Mouse (Mus musculus) midbrain, embryonic 13.5 days (tissue): ENCODE data around the gene Rrnad1. TPM values are rescaled to one million over a fixed set of nuclear protein-coding genes. Genes with fewer than 3 reads are reported as not detected.
"Not testable (repeated sequence)": the region's sequence is repeated elsewhere in the genome, so short reads cannot be mapped to it uniquely, and the experiment has no call there.

Experiments used
- ATAC-seq: fragments of 200-750 bp; cut with Nextera tagmentation; 2 replicates; pipeline ENCODE4 v1.8.0; 2017; ENCODE audit warnings: mild to moderate bottlenecking, moderate TSS enrichment, moderate library complexity
- H3K27ac ChIP-seq: fragments of 300-500 bp; sonication (generic); 2 replicates; pipeline ENCODE4 v1.5.1; 2015; ENCODE audit warnings: inconsistent platforms, mild to moderate bottlenecking, moderate library complexity
- H3K27me3 ChIP-seq: fragments of 300-500 bp; sonication (generic); 2 replicates; pipeline ENCODE4 v1.6.1; 2015; ENCODE audit warnings: mild to moderate bottlenecking, inconsistent platforms
- H3K36me3 ChIP-seq: fragments of 300-500 bp; sonication (generic); 2 replicates; pipeline ENCODE4 v1.6.1; 2015; ENCODE audit warnings: mild to moderate bottlenecking, inconsistent platforms
- H3K4me1 ChIP-seq: fragments of 300-500 bp; sonication (generic); replicated peaks from 2 replicates; pipeline ENCODE4 v1.6.1; 2015; ENCODE audit warnings: inconsistent platforms
- H3K4me2 ChIP-seq: fragments of 300-500 bp; sonication (generic); replicated peaks from 2 replicates; pipeline ENCODE4 v1.6.1; 2015; ENCODE audit warnings: moderate library complexity, mild to moderate bottlenecking, inconsistent platforms
- H3K4me3 ChIP-seq: fragments of 300-500 bp; sonication (generic); replicated peaks from 2 replicates; pipeline ENCODE4 v1.5.1; 2015; ENCODE audit warnings: mild to moderate bottlenecking, inconsistent platforms
- H3K9ac ChIP-seq: fragments of 300-500 bp; sonication (generic); replicated peaks from 2 replicates; pipeline ENCODE4 v1.6.1; 2015; ENCODE audit warnings: mild to moderate bottlenecking, inconsistent platforms
- H3K9me3 ChIP-seq: fragments of 300-500 bp; sonication (generic); 2 replicates; pipeline ENCODE4 v1.6.1; 2016; ENCODE audit warnings: mild to moderate bottlenecking, inconsistent platforms
- WGBS: fragments of 180-500 bp; shearing (Covaris S2); methylation state at CpG from one replicate; pipeline ENCODE4 v1.1.7; 2015; 5-methylcytosine and 5-hydroxymethylcytosine counted together
- polyA plus RNA-seq: library from polyadenylated mRNA; unstranded; fragments of >200 nt; fragmentation: Nextera tagmentation; extraction: Ambion mirVana; gene quantifications from 2 replicates; pipeline ENCODE4 v1.2.1, GENCODE M21; 2015

Rrnad1 gene
- polyA plus RNA-seq, 1 experiment from 2014 or later: 24.9 TPM

DNA sequence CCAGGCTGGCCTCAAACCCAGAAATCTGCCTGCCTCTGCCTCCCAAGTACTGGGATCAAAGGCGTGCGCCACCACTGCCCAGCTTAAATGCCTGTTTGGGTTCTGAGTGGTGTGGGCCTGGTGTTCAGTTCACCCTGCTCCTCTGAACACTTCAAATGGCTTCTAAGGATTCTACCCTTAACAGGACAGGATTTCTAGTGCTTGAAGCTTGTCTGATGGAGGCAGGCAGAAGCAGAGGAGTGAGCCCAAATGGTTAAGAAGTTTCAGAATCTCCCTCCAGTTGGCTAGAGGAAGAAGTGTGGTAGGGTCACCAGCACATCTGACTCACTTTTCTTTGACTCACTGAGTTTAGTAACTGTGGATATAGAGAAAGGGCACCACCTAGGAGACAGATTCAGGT lies 21.1 kb downstream of the Rrnad1 start:
- peaks cover 14% of the 10 kb centered on the region for H3K36me3 ChIP-seq

DNA sequence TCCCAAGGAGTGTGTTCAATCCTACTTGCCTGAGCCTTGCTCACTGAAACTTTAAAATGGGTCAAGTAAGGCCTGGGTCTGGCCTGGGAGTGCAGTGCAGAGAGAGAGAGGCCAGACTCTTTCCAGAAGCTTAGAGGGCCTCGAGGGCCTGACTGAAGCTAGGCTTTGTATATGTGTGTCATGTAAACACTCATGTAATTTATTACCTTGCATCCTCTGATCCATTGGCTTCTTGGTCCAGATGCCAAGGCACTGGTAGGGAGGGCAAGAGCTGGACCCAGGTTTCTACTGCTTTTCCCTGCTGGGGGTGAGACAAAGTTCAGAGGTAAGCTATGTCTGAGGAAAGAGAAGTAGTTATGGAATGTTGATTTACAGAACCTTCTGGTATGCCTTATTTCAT lies 22.6 kb downstream of the Rrnad1 start:
- 11% methylated on average over 1 of the region's 1 CpGs for WGBS
- Histone ChIP-seq H3K9me3 (no peaks in the 10 kb centered on the region), H3K4me2 (peak overlapping the region; percentile 88), H3K4me1 (peaks cover 48% of the 10 kb centered on the region), H3K27ac (peak overlapping the region; percentile 96; the same call in 1 of the 2 replicates), H3K4me3 (peak overlapping the region; percentile 97), H3K9ac (peak overlapping the region; percentile 91), H3K36me3 (no peaks in the 10 kb centered on the region), H3K27me3 (no peaks in the 10 kb centered on the region)
- ATAC-seq: no peak

More for the DNA sequence above, 21.1 kb downstream of the Rrnad1 start:
- WGBS: 85% methylated on average over 2 of the region's 2 CpGs
- Histone ChIP-seq H3K9me3 (no peaks in the 10 kb centered on the region), H3K27me3 (no peaks in the 10 kb centered on the region), H3K4me1 (peaks cover 48% of the 10 kb centered on the region), H3K9ac (no peak overlapping the region), H3K27ac (peak overlapping the region; percentile 84; the same call in 1 of the 2 replicates), H3K4me3 (no peak overlapping the region), H3K4me2 (peak overlapping the region; percentile 54; the same call in 1 of the 2 replicates)
- no peak for ATAC-seq

DNA sequence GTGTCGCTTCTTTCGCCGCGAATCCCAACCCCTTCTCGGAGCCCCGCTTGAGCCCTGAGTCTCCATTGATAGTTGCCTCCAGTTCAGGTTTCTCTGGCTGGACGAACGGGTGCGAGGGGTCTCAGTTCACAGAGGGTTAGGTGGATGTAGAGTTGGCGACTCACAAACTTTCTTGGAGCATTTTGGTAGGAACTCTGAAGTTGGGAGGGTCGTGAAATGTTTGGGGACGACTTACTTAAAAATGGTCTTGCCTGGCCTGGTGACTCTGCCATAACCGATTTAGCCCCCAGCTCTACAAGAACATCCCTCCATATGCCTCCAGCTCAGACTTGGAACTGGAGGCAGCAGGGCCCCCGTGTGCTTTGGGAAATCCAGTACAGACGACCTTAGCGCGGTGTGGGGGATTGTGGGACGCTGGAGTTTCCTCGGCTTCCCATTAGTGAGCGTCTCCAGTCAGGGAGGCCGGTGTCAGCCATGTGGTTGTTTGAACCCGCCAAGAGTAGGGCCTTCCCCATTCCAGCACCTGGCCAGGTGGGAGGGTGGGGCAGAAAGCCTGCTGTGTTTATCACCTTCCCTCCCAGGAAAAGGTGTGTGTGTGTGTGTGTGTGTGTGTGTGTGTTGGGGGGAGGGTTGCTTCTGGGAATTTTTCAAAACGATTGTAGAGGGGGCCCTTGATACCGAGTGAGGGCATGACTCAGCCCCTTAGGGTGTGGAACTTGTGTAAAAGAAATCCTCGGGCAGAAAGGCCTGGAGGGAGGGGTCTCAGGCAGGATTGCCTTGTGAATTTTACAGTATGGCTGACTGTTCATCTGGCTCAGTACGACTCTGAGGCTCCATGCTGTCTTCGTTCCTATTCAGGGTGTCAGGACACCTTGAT lies 23.3 kb downstream of the Rrnad1 start:
- no peak for ATAC-seq
- Histone ChIP-seq H3K27ac (peak overlapping the region; percentile 96), H3K4me2 (peak overlapping the region; percentile 88), H3K4me3 (peak overlapping the region; percentile 97), H3K27me3 (no peaks in the 10 kb centered on the region), H3K36me3 (no peaks in the 10 kb centered on the region), H3K9me3 (no peaks in the 10 kb centered on the region), H3K9ac (peak overlapping the region; percentile 91), H3K4me1 (peaks cover 48% of the 10 kb centered on the region)
- under 1% methylated on average over 27 of the region's 27 CpGs for WGBS

DNA sequence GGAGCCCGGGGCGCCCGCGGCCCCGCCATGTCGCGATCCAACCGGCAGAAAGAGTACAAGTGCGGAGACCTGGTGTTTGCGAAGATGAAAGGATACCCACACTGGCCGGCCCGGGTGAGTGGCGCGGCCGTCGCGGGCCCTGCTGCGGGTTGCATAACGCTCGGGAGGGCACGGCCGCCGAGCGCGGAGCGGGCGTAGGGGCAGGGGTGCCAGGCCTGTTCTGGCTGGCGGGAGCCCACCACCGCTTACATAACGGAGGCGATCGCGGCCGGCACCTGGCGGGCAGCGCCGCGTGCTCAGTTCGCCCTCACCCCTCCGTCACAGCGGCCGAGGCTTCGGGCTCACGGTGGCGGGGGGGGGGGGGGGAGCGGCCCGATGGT lies 23.9 kb downstream of the Rrnad1 start:
- H3K9me3 ChIP-seq: no peaks in the 10 kb centered on the region
- peaks cover 44% of the 10 kb centered on the region for H3K4me1 ChIP-seq
- H3K4me3 ChIP-seq: peak overlapping the region; percentile 97
- H3K4me2 ChIP-seq: peak overlapping the region; percentile 88
- H3K36me3 ChIP-seq: no peaks in the 10 kb centered on the region
- peak; percentile 37; the same call in 1 of the 2 replicates for ATAC-seq
- WGBS: 0% methylated on average over 35 of the region's 47 CpGs
- peak overlapping the region; percentile 91 for H3K9ac ChIP-seq
- peak overlapping the region; percentile 96 for H3K27ac ChIP-seq
- H3K27me3 ChIP-seq: no peaks in the 10 kb centered on the region

DNA sequence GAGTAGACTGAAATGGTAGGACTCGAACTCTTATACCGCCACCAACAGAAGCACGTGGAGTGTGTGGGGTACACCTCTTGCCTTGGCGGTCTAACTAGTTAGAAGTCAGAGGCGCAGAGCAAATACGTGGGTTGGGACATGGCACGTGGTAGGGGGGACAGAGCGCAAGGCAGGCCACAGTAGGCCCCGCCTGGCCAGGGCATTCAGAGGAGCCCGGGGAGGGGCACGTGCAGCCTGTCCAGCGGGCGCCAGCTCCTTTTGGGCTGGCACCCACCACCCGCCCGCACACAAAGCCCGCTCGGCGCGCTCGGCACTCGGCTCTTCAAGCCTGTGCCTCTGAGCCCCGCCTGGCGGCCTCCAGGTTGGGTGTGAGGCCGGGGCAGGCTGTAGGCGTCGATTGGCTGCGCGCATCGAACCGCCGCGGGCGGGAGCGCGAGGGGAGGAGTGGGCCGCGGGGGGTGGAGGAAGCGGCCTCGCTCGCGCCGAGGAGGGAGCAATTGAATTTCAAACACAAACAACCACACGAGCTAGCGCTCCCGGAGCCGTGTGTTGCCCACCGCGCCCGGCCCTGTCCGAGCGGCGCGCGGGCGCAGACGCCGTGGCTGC lies 24.5 kb downstream of the Rrnad1 start, which contains the start of gene Hdgf:
Gene Hdgf, plus strand, starts transcription at position 442 of the 606 bp plus-strand sequence.
- Histone ChIP-seq H3K9me3 (no peaks in the 10 kb centered on the region), H3K27me3 (no peaks in the 10 kb centered on the region)
- peak; percentile 96 for ATAC-seq

DNA sequence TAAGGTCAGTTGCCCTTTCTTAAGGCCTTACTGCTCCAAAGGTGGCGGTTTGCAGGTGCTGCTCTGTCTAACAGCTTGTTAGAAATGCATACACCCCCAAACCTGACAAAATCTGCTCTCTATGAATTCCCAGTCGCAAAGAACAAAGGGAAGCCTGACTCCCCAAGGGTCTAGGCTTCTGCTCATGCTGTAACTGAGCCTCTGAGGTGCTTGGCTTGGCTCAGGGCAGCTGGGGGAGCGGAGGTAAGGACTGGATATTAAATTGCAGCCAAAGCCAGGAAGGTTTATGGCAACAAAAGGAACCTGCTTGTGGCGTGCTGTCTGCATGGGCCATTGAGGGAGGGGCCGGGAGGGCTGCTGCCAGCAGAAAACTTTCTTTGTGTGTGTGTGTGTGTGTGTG lies 26.7 kb downstream of the Rrnad1 start:
- ATAC-seq: no peak
- 53% methylated on average over 5 of the region's 5 CpGs for WGBS
- H3K27ac ChIP-seq: no peak overlapping the region
- no peak overlapping the region for H3K4me3 ChIP-seq
- no peak overlapping the region for H3K9ac ChIP-seq
- H3K27me3 ChIP-seq: no peaks in the 10 kb centered on the region
- H3K4me1 ChIP-seq: peaks cover 18% of the 10 kb centered on the region
- H3K9me3 ChIP-seq: no peaks in the 10 kb centered on the region
- H3K4me2 ChIP-seq: no peak overlapping the region
- no peaks in the 10 kb centered on the region for H3K36me3 ChIP-seq

More for the DNA sequence above, 24.5 kb downstream of the Rrnad1 start, which contains the start of gene Hdgf:
- H3K9ac ChIP-seq: peak within 1 kb of the TSS; percentile 91
- peak within 1 kb of the TSS; percentile 96 for H3K27ac ChIP-seq
- H3K4me2 ChIP-seq: peak within 1 kb of the TSS; percentile 88
- peaks cover 39% of the 10 kb centered on the region for H3K4me1 ChIP-seq
- under 1% methylated on average over 56 of the region's 57 CpGs for WGBS
- no peaks in the 10 kb centered on the region for H3K36me3 ChIP-seq
- H3K4me3 ChIP-seq: peak within 1 kb of the TSS; percentile 97

DNA sequence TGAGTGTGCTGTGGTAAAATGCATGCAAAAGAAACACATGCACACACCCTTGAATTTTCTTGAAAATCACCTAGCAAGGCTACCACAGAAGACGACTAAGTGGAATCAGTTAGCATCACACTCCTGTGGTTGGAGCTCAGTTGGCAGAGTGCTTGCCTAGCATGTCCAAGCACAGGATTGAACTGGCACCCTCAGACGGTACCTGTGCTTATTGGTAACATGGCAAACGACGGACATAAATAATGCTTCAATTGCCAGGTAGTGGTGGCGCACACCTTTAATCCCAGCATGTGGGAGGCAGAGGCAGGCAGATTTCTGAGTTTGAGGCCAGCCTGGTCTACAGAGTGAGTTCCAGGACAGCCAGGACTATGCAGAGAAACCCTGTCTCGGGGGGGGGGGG lies 28.6 kb downstream of the Rrnad1 start:
- not testable (repeated sequence) for H3K4me3 ChIP-seq, H3K27me3 ChIP-seq, H3K36me3 ChIP-seq, H3K27ac ChIP-seq, ATAC-seq, H3K9me3 ChIP-seq, H3K9ac ChIP-seq, H3K4me2 ChIP-seq, H3K4me1 ChIP-seq
- WGBS: 79% methylated on average over 6 of the region's 6 CpGs

DNA sequence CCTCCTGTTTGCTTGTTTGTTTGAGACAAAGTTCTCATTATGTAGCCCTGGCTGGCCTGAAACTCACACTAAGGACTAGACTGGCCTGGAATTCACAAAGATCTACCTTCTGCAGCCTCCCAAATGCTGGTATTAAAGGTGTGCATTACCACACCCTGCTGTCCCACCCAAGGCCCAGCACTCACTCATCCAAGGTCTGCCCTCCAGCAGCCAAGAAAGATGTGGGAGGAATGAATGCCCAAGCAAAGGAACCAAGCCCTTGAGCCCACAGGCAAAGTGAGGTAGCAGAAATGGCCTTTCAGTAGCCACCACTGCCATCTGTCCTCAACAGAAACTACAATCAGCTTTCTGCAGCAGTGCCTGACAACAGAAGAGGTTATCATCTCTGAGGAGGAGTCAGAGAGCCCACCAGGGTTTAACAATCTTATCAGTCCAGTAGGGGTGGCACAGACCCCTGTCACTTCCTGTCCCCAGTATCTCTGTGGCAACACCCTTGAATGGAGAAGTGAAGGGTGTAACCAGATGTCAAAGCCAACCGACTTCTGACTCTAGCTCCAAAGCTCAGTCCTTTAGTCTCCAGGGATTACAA lies 29.4 kb downstream of the Rrnad1 start:
- H3K4me3 ChIP-seq: no peak overlapping the region
- no peak overlapping the region for H3K4me2 ChIP-seq
- no peak for ATAC-seq
- no peak overlapping the region for H3K27ac ChIP-seq
- H3K36me3 ChIP-seq: no peaks in the 10 kb centered on the region
- H3K9me3 ChIP-seq: no peaks in the 10 kb centered on the region
- no peaks in the 10 kb centered on the region for H3K27me3 ChIP-seq
- no peaks in the 10 kb centered on the region for H3K4me1 ChIP-seq
- no peak overlapping the region for H3K9ac ChIP-seq
- WGBS: 50% methylated on average over 1 of the region's 1 CpGs

DNA sequence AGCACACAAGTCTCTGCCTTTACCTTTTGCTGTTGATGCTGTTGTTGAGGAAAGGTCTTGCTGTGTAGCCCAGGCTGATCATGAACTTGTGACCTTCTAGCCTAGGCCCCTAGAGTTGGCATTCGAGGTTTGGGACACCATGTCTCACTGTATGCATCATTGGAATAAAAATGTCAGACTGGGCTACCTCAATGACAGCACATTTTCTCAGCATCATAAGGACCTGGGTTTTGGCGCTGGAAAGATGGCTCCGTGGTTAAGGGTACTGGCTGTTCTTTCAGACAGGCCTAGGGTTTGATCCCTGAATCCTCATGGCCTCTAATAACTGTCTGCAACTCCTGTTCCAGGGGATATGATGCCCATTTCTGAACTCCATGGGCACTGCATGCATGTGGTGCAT lies 30.7 kb downstream of the Rrnad1 start:
- Histone ChIP-seq H3K4me1 (no peaks in the 10 kb centered on the region), H3K9me3 (no peaks in the 10 kb centered on the region), H3K27me3 (no peaks in the 10 kb centered on the region), H3K36me3 (no peaks in the 10 kb centered on the region), H3K4me2 (no peak overlapping the region), H3K9ac (no peak overlapping the region), H3K4me3 (no peak overlapping the region), H3K27ac (no peak overlapping the region)
- 77% methylated on average over 3 of the region's 3 CpGs for WGBS
- ATAC-seq: no peak

DNA sequence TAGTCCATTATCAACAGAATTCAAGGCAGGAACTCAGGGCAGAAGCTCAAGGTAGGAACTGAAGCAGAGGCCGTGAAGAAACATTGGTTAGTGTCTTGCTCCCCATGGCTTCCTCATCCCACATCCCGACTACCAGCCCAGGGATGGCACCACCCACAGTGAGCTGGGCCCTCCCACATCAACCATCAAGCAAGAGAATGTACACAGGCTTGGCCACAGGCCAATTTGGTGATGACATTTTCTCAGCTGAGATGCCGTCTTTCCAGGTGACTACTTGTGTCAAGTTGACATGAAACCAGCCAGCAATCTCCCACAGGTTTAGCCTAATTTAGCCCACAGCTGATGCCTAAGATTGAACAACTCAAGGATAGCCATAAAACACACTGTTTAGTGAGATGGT lies 31.3 kb downstream of the Rrnad1 start:
- no peaks in the 10 kb centered on the region for H3K36me3 ChIP-seq
- no peaks in the 10 kb centered on the region for H3K27me3 ChIP-seq
- H3K9me3 ChIP-seq: no peaks in the 10 kb centered on the region
- no peak overlapping the region for H3K4me2 ChIP-seq
- H3K4me1 ChIP-seq: no peaks in the 10 kb centered on the region
- H3K27ac ChIP-seq: no peak overlapping the region
- no peak overlapping the region for H3K4me3 ChIP-seq
- 77% methylated on average over 3 of the region's 3 CpGs for WGBS
- no peak overlapping the region for H3K9ac ChIP-seq
- ATAC-seq: no peak

DNA sequence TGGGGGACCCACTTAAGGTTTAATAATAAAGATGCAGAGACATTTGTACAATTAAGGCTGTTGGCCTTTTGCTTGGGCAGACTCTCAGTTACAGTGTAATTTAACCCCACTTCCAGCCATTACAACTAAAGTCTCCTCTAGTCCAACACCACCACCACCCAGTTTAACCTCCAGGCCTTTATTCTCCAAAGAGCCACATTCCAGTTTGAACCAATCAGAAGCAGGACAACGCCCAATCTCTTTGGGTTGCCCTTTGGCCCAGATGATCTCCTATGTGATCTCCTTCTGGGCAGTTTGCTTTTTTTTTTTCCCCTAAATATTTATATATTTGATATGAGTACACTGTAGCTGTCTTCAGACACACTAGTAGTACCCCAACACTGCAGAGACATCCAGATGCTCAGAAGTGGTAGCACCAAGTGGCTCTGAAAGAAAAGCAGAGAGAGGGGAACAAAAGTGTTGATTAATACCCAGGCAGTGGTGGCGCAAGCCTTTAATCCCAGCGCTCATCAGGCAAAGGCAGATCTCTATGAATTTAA lies 37.1 kb downstream of the Rrnad1 start:
- WGBS: 72% methylated on average over 3 of the region's 3 CpGs
- Histone ChIP-seq H3K4me3 (no peak overlapping the region), H3K27me3 (no peaks in the 10 kb centered on the region), H3K4me2 (no peak overlapping the region), H3K36me3 (no peaks in the 10 kb centered on the region), H3K27ac (no peak overlapping the region), H3K9ac (no peak overlapping the region), H3K4me1 (no peaks in the 10 kb centered on the region), H3K9me3 (no peaks in the 10 kb centered on the region)
- ATAC-seq: no peak

DNA sequence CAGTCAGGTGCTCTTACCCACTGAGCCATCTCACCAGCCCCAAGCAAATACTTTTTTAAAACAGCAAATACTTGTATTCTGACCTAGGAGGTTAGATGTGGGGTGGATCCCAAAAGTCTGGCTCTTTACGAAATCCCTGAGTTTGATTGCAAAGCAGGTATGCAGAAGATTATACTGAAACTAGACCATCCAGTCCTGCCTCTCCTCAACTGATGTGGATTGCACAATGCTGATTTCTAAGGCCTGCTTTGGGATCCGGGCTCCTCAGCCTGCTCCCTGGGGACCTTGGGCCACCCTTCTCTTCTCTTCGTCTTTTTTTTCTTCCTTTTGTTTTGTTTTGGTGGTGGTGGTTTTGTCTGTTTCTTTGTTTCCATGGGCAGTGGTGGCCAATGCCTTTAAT lies 39.0 kb downstream of the Rrnad1 start:
- H3K9me3 ChIP-seq: no peaks in the 10 kb centered on the region
- no peak for ATAC-seq
- 42% methylated on average over 3 of the region's 3 CpGs for WGBS
- no peaks in the 10 kb centered on the region for H3K36me3 ChIP-seq
- H3K4me3 ChIP-seq: no peak overlapping the region
- no peak overlapping the region for H3K27ac ChIP-seq
- H3K9ac ChIP-seq: no peak overlapping the region
- no peaks in the 10 kb centered on the region for H3K4me1 ChIP-seq
- H3K27me3 ChIP-seq: no peaks in the 10 kb centered on the region
- no peak overlapping the region for H3K4me2 ChIP-seq
